Mouse (Mus musculus) gastrocnemius, postnatal 4 days (tissue): ENCODE data around the gene Farp1. TPM values are rescaled to one million over a fixed set of nuclear protein-coding genes. Genes with fewer than 3 reads are reported as not detected.
"Not testable (repeated sequence)": the region's sequence is repeated elsewhere in the genome, so short reads cannot be mapped to it uniquely, and the experiment has no call there.

Source experiments
- DNase-seq, 2 experiments: peaks; one replicate each; pipeline ENCODE4 v3.0.0; 2021 to 2022; ENCODE audit warnings: low spot score in 2 of 2, mixed read lengths in 2 of 2
- long read RNA-seq, 2 experiments: library from polyadenylated mRNA; stranded (forward); transcript quantifications; one replicate each; pipeline ENCODE4 v2.0.0; 2021
- total RNA-seq, 2 experiments: library from RNA; stranded (reverse); gene quantifications; 2 replicates each; pipeline ENCODE4 v1.2.3; 2021

The Farp1 gene
- 10 to 100 TPM; 64.2 to 65.8 TPM for total RNA-seq
- long read RNA-seq, experiment 1, full-length matches to known transcripts, result 9 of 43 reads
- long read RNA-seq, experiment 1, partial matches to known transcripts, result 13 of 43 reads
- long read RNA-seq, experiment 1, other reads (novel, unspliced or antisense), result 21 of 43 reads
- long read RNA-seq, experiment 2, full-length matches to known transcripts, result 18 of 61 reads
- long read RNA-seq, experiment 2, partial matches to known transcripts, result 23 of 61 reads
- long read RNA-seq, experiment 2, other reads (novel, unspliced or antisense), result 20 of 61 reads

- peak; percentile 75 to 84 for DNase-seq
Measured at GRCm38 (mm10) chr14:121034973-121035662, at the start of gene Farp1. Gene Farp1 (plus strand): TSS chr14:121035200.

- DNase-seq, result no peak
Measured at GRCm38 (mm10) chr14:120989126-120989525, 45.9 kb upstream of the Farp1 start.

GRCm38 (mm10) chr14:120997686-120998085 is 37.3 kb upstream of the Farp1 start:
- no peak for DNase-seq

- DNase-seq, result no peak
Measured at GRCm38 (mm10) chr14:121000561-121001340, 34.2 kb upstream of the Farp1 start.

- DNase-seq, result no peak
Measured at GRCm38 (mm10) chr14:121005621-121006020, 29.4 kb upstream of the Farp1 start.

- DNase-seq, result no peak
Measured at GRCm38 (mm10) chr14:121006021-121006420, 29.0 kb upstream of the Farp1 start.

GRCm38 (mm10) chr14:121015114-121015690 is 19.8 kb upstream of the Farp1 start:
- no peak for DNase-seq

GRCm38 (mm10) chr14:121022403-121022802 is 12.6 kb upstream of the Farp1 start:
- DNase-seq, result no peak

GRCm38 (mm10) chr14:121025381-121025780 is 9.6 kb upstream of the Farp1 start:
- no peak for DNase-seq

- DNase-seq, result no peak
Measured at GRCm38 (mm10) chr14:121031396-121031795, 3.6 kb upstream of the Farp1 start.

- no peak for DNase-seq
Measured at GRCm38 (mm10) chr14:121034525-121034924, 475 bp upstream of the Farp1 start.

- DNase-seq, result peak; percentile 54 to 62
Measured at GRCm38 (mm10) chr14:121035663-121036473, 868 bp downstream of the Farp1 start.

GRCm38 (mm10) chr14:121036612-121037221 is 1.7 kb downstream of the Farp1 start:
- DNase-seq, result peak in 1 of 2 experiments; percentile 36

- no peak for DNase-seq
Measured at GRCm38 (mm10) chr14:121037276-121037675, 2.3 kb downstream of the Farp1 start.

- no peak for DNase-seq
Measured at GRCm38 (mm10) chr14:121038676-121039075, 3.7 kb downstream of the Farp1 start.

GRCm38 (mm10) chr14:121044145-121044544 is 9.1 kb downstream of the Farp1 start:
- no peak for DNase-seq

- no peak for DNase-seq
Measured at GRCm38 (mm10) chr14:121046313-121046961, 11.4 kb downstream of the Farp1 start.

- no peak for DNase-seq
Measured at GRCm38 (mm10) chr14:121047780-121048179, 12.8 kb downstream of the Farp1 start.

- DNase-seq, result not testable (repeated sequence)
Measured at GRCm38 (mm10) chr14:121051002-121051401, 16.0 kb downstream of the Farp1 start.
